Mouse (Mus musculus) brown adipose tissue, adult 24 weeks (tissue): Measurements from ENCODE around the gene Zbtb1. TPM values are rescaled to one million over a fixed set of nuclear protein-coding genes. Genes with fewer than 3 reads are reported as not detected.

ENCODE experiments used
- H3K27ac ChIP-seq: fragments of 200-500 bp; replicated peaks from 2 replicates; pipeline ENCODE4 v1.5.1; 2012; ENCODE audit warnings: low read depth, mild to moderate bottlenecking, low read length
- H3K4me1 ChIP-seq: fragments of 200-500 bp; 2 replicates; pipeline ENCODE4 v1.6.1; 2012; ENCODE audit warnings: low read length, mixed read lengths; ENCODE audit not compliant: control insufficient read depth, insufficient read depth, insufficient read length
- H3K4me3 ChIP-seq: fragments of 200-500 bp; 2 replicates; pipeline ENCODE4 v1.5.1; 2012; ENCODE audit warnings: low read depth, mild to moderate bottlenecking, low read length, moderate library complexity; ENCODE audit not compliant: insufficient read depth
- polyA plus RNA-seq: library from polyadenylated mRNA; stranded (reverse); fragments of >200 nt; gene quantifications from 2 replicates; pipeline ENCODE4 v1.2.4, GENCODE M21; 2012; ENCODE audit not compliant: missing spikeins, insufficient read depth, insufficient read length

The Zbtb1 gene
- polyA plus RNA-seq, 1 experiment: 2.7 TPM

DNA sequence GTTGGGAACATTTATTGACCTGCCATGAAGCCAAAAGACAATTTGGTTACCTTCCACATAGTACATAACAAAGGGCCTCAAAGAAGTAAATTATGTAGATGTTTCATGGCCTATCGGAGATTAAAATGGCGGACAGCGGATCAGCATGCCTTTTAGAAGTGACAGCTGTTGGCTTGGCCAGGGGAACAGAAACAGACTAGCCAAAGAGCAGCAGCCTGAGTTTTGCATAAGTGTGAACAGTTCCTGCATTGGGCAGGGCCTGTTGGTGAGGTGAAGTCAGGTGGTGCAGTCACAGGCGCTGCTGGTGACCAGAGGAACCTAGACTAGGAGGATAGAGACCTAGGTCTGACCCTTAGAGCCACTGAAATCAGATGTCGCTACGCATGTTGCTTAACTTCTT lies 7.0 kb downstream of the Zbtb1 start:
- no peak overlapping the region for H3K4me3 ChIP-seq
- H3K4me1 ChIP-seq: peaks cover 12% of the 10 kb centered on the region
- H3K27ac ChIP-seq: no peak overlapping the region

GRCm38 (mm10) chr12:76377726-76378125 lies 7.7 kb downstream of the Zbtb1 start:
- Histone ChIP-seq H3K27ac (no peak overlapping the region), H3K4me3 (no peak overlapping the region), H3K4me1 (peaks cover 6% of the 10 kb centered on the region)

GRCm38 (mm10) chr12:76378556-76378955 lies 8.5 kb downstream of the Zbtb1 start:
- no peak overlapping the region for H3K27ac ChIP-seq
- no peak overlapping the region for H3K4me3 ChIP-seq
- 0 out of 2 replicates have a peak, but pooled peaks cover 2% of the 10 kb centered on the region for H3K4me1 ChIP-seq

DNA sequence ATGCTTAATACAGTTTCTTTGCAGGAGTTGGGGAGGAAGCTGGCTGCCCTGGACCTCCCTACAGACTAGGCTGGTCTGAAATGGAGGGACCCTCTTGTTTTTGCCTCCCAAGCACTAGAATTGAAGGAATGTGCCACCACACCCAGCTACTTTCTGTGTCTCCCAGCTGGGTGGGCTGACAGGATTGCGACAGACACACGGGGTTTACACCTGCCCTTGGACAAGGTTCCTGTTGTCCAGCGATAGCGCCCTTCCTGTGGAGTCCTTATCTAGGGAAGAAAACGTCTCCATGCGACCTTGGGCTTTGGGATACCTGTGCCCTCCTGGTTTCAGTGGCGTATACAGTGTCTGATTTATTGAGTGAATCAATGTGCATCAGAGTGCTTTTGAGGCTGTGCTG lies 10.1 kb downstream of the Zbtb1 start:
- H3K27ac ChIP-seq: no peak overlapping the region
- 0 out of 2 replicates have a peak, but pooled peaks cover 2% of the 10 kb centered on the region for H3K4me1 ChIP-seq
- no peak overlapping the region for H3K4me3 ChIP-seq

DNA sequence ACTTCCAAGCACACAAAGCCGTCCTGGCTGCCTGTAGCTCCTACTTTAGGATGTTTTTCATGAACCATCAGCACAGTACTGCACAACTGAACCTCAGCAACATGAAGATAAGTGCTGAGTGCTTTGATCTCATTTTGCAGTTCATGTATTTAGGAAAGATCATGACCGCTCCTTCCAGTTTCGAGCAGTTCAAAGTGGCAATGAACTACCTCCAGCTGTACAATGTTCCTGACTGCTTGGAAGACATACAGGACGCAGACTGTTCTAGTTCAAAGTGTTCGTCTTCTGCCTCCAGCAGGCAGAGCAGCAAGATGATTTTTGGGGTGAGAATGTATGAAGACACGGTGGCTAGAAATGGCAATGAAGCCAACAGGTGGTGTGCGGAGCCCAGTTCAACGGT lies 15.3 kb downstream of the Zbtb1 start:
- H3K27ac ChIP-seq: no peak overlapping the region
- H3K4me3 ChIP-seq: no peak overlapping the region
- H3K4me1 ChIP-seq: no peaks in the 10 kb centered on the region

DNA sequence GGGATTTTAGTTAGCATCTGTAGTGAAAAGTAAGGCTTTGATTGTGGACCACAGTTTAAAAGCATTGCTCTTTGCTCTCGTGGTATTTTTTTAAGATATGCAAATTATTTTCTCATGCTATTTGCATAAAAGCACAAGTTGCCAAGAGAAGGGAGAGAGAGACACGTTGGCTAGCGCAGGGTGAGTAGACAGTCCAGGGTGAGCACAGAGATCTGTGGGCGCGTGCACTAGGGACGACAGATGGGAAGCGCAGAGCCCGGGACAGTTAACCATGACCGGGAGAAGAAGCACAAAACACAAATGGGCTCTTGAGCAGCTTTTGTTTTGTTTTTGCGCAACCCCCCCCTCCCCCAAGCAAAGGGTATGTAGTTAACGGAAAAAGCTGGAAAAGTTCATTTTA lies 18.7 kb downstream of the Zbtb1 start:
- no peak overlapping the region for H3K4me3 ChIP-seq
- H3K27ac ChIP-seq: no peak overlapping the region
- H3K4me1 ChIP-seq: no peaks in the 10 kb centered on the region

- Histone ChIP-seq H3K4me3 (no peak overlapping the region), H3K4me1 (no peaks in the 10 kb centered on the region), H3K27ac (no peak overlapping the region)
These were observed 21.7 kb downstream of the Zbtb1 start for GRCm38 (mm10) chr12:76391595-76392271.

GRCm38 (mm10) chr12:76392979-76393378 lies 22.9 kb downstream of the Zbtb1 start:
- H3K4me3 ChIP-seq: no peak overlapping the region
- no peak overlapping the region for H3K27ac ChIP-seq
- H3K4me1 ChIP-seq: no peaks in the 10 kb centered on the region

DNA sequence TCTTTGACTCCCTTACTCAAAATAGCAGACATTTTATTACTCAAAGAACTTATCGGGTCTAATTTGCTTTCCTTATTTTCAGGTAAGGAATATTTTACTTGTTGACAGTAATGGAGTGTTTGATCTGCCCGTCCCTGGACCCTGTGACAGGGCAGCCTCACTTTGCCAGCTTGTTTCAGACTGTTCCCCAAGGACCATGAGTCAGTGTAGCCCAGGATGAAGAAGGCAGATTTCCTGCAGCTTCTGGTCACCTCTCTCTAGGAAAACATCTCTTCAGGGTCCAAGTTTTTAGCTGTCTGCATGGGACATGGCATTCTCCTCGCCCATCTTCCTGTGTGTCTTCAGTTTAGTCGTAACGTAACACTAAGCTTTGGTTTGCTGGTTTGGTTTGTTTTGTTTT lies 27.2 kb downstream of the Zbtb1 start:
- Histone ChIP-seq H3K27ac (no peak overlapping the region), H3K4me3 (no peak overlapping the region), H3K4me1 (no peaks in the 10 kb centered on the region)

DNA sequence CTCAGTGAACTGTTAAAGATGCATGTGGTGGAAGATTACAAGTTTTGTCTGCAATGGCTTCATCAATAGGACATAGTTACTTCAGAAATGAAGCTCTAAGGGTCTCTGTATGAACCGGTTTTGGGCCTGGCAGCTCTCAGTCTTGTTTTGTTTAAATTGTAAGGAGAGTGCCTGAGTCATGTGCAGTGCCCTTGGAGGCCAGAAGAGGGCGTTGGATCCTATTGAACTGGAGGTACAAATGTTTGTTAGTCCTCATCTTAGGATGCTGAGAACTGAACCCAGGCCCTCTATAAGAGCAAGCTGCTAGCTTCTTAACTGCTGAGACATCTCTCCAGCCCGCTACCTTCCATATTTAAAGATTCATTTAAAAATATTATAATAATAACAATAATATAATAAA lies 31.6 kb downstream of the Zbtb1 start:
- peaks cover 13% of the 10 kb centered on the region; the same call in 1 of the 2 replicates for H3K4me1 ChIP-seq
- no peak overlapping the region for H3K27ac ChIP-seq
- no peak overlapping the region for H3K4me3 ChIP-seq

DNA sequence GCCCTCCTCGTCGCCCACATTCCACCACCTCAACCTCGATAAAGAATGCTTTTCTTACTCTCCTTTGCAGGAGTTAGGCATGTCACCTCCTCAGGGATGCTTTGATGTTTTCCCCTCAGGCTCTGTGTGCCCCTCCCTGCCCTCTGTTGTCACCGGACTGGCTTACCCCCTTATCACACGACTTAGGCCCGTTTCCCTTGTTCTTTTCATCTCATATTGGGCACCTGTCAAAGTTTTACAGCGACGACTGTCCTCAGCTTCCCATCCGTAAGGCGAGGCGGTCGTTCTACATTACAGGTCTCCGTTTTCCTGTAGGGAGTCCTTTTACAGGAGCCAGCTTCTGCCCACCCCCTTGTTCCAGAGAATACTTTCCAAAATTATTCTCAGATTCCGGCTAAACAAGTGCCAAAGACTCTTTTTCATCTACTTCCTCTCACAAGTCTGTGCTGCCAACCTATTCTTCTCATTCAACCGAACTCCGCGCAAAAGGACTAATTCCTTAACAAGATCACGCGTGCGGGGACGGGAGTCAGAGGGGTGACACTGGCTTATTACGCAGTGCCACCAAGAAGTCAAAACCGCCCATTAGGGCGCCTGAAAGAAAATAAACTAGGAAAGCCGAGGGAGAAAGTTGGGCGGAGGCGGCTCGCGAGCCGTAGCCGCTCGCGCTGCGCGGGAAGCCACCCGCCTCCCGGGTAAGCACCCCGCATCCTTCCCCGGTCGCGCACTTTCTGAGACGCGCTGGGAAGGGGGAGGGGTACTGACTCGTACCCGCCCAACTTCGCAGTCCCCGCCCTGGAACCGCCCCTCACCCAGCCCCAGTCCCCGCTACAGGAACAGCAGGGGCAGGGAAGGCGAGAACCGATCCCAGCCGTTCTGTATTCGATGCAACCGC lies 33.2 kb downstream of the Zbtb1 start:
- peak overlapping the region; percentile 93 for H3K27ac ChIP-seq
- H3K4me3 ChIP-seq: peak overlapping the region; percentile 86
- H3K4me1 ChIP-seq: peaks cover 13% of the 10 kb centered on the region; the same call in 1 of the 2 replicates

DNA sequence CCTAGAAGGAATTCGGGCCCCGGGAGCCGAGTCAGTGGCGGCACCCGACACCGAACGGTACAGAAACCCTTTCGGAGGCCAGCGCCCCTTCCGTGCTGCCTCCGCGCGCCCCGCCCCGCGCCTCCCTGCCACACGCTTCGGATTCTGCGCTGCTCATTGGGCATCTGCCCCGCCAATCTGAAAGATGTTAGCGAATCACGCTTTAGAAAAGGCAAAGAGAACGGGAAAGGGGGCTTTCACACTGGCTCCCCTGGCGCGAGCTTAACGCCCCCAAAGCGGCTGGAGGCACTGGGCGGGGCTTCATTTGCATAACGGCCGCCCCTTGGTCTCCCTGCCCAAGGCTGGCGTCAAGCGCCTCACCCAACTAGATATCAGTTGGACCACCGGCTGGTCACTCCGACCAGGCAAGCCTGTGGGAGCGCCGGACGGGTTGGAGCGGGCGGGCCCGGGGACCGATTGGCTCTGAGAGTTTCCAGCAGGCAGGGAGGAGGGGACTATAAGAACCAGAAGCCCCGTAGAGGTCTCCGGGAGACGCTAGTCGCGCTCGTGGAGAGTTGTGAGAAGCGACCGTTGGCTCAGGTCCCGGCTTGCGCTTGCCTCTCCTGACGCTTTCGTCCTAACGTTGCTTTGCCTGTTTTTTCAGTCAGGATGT lies 33.9 kb downstream of the Zbtb1 start, which contains the start of gene Hspa2:
Gene Hspa2, plus strand, starts transcription at position 291 of the 652 bp plus-strand sequence.
- peaks cover 13% of the 10 kb centered on the region; the same call in 1 of the 2 replicates for H3K4me1 ChIP-seq
- peak within 1 kb of the TSS; percentile 93 for H3K27ac ChIP-seq
- peak within 1 kb of the TSS; percentile 86 for H3K4me3 ChIP-seq

- H3K27ac ChIP-seq: no peak overlapping the region
- peak overlapping the region; percentile 86 for H3K4me3 ChIP-seq
- H3K4me1 ChIP-seq: peaks cover 13% of the 10 kb centered on the region; the same call in 1 of the 2 replicates
These were observed 34.7 kb downstream of the Zbtb1 start for GRCm38 (mm10) chr12:76404836-76405182.

- H3K4me1 ChIP-seq: peaks cover 13% of the 10 kb centered on the region; the same call in 1 of the 2 replicates
- no peak overlapping the region for H3K27ac ChIP-seq
- peak overlapping the region; percentile 86 for H3K4me3 ChIP-seq
These were observed 35.3 kb downstream of the Zbtb1 start for GRCm38 (mm10) chr12:76405183-76405970.
